Mouse (Mus musculus): ENCODE results near the gene Sh3glb1. TPM values are rescaled to one million over a fixed set of nuclear protein-coding genes. Genes with fewer than 3 reads are reported as not detected.

Gene Sh3glb1
- polyA plus RNA-seq, 1 experiment from 2014 or later = 95.4 TPM

DNA sequence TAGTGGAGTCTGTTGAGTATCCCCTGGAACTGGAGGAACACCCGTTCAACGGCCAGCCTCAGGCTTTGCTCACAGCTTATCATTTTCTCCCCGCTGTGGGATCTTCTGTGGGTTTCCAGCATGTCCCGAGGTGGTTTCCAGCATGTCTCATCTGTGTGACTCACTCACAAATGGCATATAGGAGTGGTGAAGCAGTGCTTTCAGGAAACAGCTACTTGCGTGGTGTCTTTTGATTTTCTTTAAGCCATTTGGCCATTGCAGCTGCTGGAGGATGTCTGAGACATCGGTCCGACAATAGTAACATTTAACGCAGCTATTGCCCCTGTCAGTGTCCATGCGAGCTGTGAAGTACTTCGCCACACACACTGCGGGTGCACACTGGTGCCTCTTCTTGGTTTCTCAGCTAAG is 50.7 kb downstream of the Sh3glb1 start:
- no peaks in the 10 kb centered on the region for H3K9me3 ChIP-seq (ENCODE audit: control insufficient read depth, low read length)
- H3K4me3 ChIP-seq (ENCODE audit: low read length) = no peak overlapping the region
- H3K4me1 ChIP-seq (ENCODE audit: control insufficient read depth, insufficient read depth, low read depth, low read length) = 0 out of 2 replicates have a peak, but pooled peaks cover 2% of the 10 kb centered on the region
- H3K27ac ChIP-seq (ENCODE audit: low read depth, low read length) = no peak overlapping the region
- H3K4me2 ChIP-seq (ENCODE audit: low read length) = no peak overlapping the region
- no peaks in the 10 kb centered on the region for H3K27me3 ChIP-seq (replicated peaks; ENCODE audit: control insufficient read depth, insufficient read depth, low read length)
- H3K9ac ChIP-seq (ENCODE audit: low read depth, low read length) = no peak overlapping the region
- no peak for ATAC-seq
- WGBS = 74% methylated on average over 11 of the region's 11 CpGs
- no peaks in the 10 kb centered on the region for H3K36me3 ChIP-seq (ENCODE audit: control insufficient read depth, insufficient read depth, low read length)

DNA sequence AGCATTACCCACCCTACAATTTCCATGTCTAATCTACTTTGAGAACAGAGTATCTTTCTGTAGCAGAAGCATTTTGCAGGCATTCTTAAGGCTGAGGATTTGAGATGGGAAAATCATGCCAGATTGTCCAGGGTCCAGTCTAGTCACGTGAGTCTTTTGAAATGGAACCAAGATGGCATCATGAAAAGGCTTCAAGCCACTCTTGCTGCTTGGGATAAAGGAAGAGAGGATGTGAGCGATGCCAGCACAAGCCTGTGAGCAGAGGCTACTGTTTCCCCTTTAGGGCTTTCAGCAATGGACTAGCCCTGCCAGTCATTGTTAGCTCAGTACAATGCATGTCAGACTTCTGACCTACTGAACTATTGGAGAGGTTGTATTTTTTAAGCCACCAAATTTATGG is 51.2 kb downstream of the Sh3glb1 start:
- Histone ChIP-seq H3K9ac (ENCODE audit: low read depth, low read length) (no peak overlapping the region), H3K4me1 (ENCODE audit: control insufficient read depth, insufficient read depth, low read depth, low read length) (0 out of 2 replicates have a peak, but pooled peaks cover 2% of the 10 kb centered on the region), H3K4me3 (ENCODE audit: low read length) (no peak overlapping the region), H3K27me3 (replicated peaks; ENCODE audit: control insufficient read depth, insufficient read depth, low read length) (no peaks in the 10 kb centered on the region), H3K36me3 (ENCODE audit: control insufficient read depth, insufficient read depth, low read length) (no peaks in the 10 kb centered on the region), H3K27ac (ENCODE audit: low read depth, low read length) (no peak overlapping the region), H3K9me3 (ENCODE audit: control insufficient read depth, low read length) (no peaks in the 10 kb centered on the region), H3K4me2 (ENCODE audit: low read length) (no peak overlapping the region)
- ATAC-seq = peak; percentile 46
- WGBS = 35% methylated on average over 2 of the region's 2 CpGs

DNA sequence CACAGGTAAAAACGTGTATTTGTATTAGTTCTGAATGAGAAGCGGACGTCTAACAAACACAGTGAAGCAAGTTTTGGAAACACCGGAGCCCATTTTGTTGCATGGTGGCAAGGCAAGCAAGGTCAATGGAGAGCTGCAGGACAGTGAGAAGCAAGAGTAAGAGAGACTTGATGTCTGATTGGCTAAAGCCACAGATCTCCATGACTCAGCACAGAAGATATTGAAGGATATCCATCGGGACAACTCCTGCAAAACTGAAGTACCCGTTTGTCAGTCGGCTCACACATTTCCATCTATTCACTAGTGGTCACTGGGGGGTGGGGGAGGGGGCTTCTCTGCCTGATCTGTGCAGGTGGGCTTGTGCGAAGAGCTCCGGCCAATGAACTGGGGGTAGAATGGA is 52.1 kb downstream of the Sh3glb1 start:
- no peak overlapping the region for H3K27ac ChIP-seq (ENCODE audit: low read depth, low read length)
- H3K36me3 ChIP-seq (ENCODE audit: control insufficient read depth, insufficient read depth, low read length) = no peaks in the 10 kb centered on the region
- H3K4me2 ChIP-seq (ENCODE audit: low read length) = no peak overlapping the region
- no peak overlapping the region for H3K4me3 ChIP-seq (ENCODE audit: low read length)
- no peak overlapping the region for H3K9ac ChIP-seq (ENCODE audit: low read depth, low read length)
- H3K4me1 ChIP-seq (ENCODE audit: control insufficient read depth, insufficient read depth, low read depth, low read length) = 0 out of 2 replicates have a peak, but pooled peaks cover 2% of the 10 kb centered on the region
- H3K27me3 ChIP-seq (replicated peaks; ENCODE audit: control insufficient read depth, insufficient read depth, low read length) = no peaks in the 10 kb centered on the region
- 90% methylated on average over 9 of the region's 9 CpGs for whole genome bisulfite sequencing
- ATAC-seq = no peak
- no peaks in the 10 kb centered on the region for H3K9me3 ChIP-seq (ENCODE audit: control insufficient read depth, low read length)

DNA sequence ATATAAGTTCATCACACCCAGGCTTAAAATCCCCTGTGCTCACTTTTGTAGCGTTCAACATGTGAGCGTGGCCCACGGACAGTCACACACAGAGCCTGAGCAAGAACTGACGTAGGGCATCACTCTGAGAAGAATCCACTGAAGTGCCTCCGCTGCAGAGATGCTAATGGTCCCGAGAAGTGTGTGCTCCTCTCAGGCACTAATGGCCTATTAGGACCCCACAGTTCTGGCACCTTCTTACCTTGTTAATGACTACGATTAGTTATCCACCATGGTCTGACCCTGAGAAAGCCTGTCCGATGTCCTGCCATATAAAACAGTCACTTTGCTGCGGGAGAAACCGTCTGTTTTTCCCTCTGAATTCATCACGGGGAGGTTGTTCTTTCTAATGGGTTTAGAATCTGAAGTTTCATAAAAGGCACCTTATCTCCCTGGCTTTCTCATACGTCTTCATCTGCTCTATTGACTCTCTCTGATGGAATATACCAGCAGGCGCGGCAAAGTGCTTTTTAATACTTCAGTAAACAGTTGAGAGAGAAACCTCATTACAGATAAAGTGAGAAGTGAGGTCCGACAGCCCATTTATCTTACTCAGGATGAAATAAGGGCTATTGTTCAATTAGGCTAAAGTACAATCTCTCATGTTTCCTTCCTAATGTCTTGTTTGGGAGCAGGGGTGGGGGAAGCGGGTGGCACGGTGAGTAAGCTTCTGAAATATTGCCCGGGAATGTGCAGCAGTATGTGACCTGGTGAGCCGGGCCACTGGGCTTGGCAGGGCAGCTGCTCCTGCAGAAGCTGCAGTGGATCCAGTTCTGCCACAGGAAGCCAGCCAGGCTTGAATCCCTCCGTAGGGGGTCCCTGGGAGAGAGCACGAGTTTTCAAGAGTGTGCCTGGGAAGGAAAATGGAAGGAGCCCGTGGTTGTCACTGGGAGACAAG is 55.5 kb downstream of the Sh3glb1 start:
- Histone ChIP-seq H3K4me3 (ENCODE audit: low read length) (no peak overlapping the region), H3K4me1 (ENCODE audit: control insufficient read depth, insufficient read depth, low read depth, low read length) (0 out of 2 replicates have a peak, but pooled peaks cover 2% of the 10 kb centered on the region), H3K9ac (ENCODE audit: low read depth, low read length) (no peak overlapping the region), H3K9me3 (ENCODE audit: control insufficient read depth, low read length) (no peaks in the 10 kb centered on the region), H3K36me3 (ENCODE audit: control insufficient read depth, insufficient read depth, low read length) (no peaks in the 10 kb centered on the region), H3K4me2 (ENCODE audit: low read length) (peak overlapping the region; percentile 5), H3K27me3 (replicated peaks; ENCODE audit: control insufficient read depth, insufficient read depth, low read length) (no peaks in the 10 kb centered on the region), H3K27ac (ENCODE audit: low read depth, low read length) (no peak overlapping the region)
- peak; percentile 73 for ATAC-seq
- 44% methylated on average over 22 of the region's 22 CpGs for WGBS

DNA sequence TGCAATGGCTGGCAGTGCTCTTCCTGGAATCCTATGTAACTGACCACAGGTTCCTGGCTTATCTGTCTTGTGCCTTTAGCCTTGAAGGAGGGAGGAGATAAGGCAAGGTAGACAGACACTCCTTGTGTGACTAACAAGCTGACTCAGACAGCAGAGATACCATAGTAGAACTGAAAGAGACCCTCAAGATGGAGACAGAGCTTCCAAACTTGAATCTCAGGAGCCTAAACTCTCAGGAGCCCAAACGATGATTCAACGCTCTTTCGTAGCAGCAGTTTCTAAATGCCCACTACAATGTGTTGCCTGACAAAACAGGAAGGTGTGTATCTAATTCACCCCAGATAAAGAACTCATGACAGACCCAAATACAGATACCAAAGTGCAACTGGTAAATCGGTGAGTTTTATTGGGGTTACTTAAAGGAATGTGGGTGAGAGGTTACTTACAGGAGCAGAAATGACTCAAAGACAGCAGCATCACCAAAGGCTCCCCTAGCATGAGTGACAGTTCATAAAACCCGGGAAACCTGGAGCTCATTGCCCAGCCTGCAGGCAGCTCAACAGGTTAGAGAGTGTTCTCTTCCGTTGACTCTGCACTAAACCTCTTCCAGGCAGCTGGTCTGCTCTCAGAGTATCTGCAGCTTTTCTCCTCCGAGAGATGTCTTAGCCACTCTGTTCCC is 56.6 kb downstream of the Sh3glb1 start:
- Histone ChIP-seq H3K4me2 (ENCODE audit: low read length) (no peak overlapping the region), H3K4me1 (ENCODE audit: control insufficient read depth, insufficient read depth, low read depth, low read length) (0 out of 2 replicates have a peak, but pooled peaks cover 2% of the 10 kb centered on the region), H3K4me3 (ENCODE audit: low read length) (no peak overlapping the region), H3K27me3 (replicated peaks; ENCODE audit: control insufficient read depth, insufficient read depth, low read length) (no peaks in the 10 kb centered on the region), H3K27ac (ENCODE audit: low read depth, low read length) (no peak overlapping the region), H3K36me3 (ENCODE audit: control insufficient read depth, insufficient read depth, low read length) (no peaks in the 10 kb centered on the region), H3K9me3 (ENCODE audit: control insufficient read depth, low read length) (no peaks in the 10 kb centered on the region), H3K9ac (ENCODE audit: low read depth, low read length) (no peak overlapping the region)
- WGBS = 96% methylated on average over 7 of the region's 7 CpGs
- ATAC-seq = no peak

DNA sequence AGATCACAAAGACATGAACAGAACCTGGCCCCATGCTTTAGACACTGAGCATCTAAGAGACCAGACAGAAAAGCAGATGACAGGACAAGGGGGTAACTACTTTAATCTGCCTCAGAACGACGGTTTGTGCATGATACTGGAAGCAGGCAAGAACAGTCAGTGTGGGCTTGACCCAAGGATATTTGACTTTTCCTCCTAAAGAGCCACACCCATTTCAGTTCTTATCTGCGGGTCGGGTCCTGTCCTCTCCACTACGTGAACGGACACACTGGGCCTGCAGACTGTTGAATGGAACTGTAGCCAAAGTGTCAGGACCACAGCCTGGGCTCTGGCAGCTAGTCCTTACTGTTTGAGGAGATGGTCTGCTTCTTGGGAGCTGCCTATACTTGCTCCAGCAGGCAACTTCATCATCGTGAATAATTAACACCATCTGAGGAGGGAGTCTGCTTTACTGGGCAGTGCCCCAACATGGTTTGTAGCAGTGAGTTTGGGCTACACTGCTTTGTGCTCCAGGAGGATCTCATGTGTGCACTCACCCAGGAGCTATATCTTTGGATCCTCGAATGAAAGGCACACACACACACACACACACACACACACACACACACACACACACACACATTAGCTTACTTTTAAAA is 57.8 kb downstream of the Sh3glb1 start:
- 0 out of 2 replicates have a peak, but pooled peaks cover 2% of the 10 kb centered on the region for H3K4me1 ChIP-seq (ENCODE audit: control insufficient read depth, insufficient read depth, low read depth, low read length)
- H3K36me3 ChIP-seq (ENCODE audit: control insufficient read depth, insufficient read depth, low read length) = no peaks in the 10 kb centered on the region
- H3K27me3 ChIP-seq (replicated peaks; ENCODE audit: control insufficient read depth, insufficient read depth, low read length) = no peaks in the 10 kb centered on the region
- no peaks in the 10 kb centered on the region for H3K9me3 ChIP-seq (ENCODE audit: control insufficient read depth, low read length)
- WGBS = 89% methylated on average over 8 of the region's 8 CpGs
- H3K4me3 ChIP-seq (ENCODE audit: low read length) = no peak overlapping the region
- H3K27ac ChIP-seq (ENCODE audit: low read depth, low read length) = no peak overlapping the region
- no peak for ATAC-seq
- no peak overlapping the region for H3K4me2 ChIP-seq (ENCODE audit: low read length)
- no peak overlapping the region for H3K9ac ChIP-seq (ENCODE audit: low read depth, low read length)

DNA sequence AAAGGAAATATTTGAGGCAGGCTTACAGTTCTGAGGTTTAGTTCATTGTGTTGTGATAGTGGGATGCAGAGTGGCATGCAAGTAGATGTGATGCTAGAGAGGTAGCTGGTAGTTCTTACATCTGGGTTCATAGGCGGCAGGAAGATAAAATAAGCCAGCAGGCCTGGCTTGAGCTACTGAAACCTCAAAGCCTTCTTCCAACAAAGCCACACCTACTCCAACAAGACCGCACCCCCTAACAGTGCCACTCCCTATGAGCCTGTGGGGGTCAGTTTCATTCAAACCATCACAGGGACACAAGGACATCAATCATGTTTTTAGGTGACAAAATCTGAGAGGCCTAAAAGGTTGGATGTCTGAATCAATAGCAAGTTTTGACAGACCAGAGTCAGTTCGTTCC is 58.7 kb downstream of the Sh3glb1 start:
- Histone ChIP-seq H3K4me3 (ENCODE audit: low read length) (no peak overlapping the region), H3K4me1 (ENCODE audit: control insufficient read depth, insufficient read depth, low read depth, low read length) (0 out of 2 replicates have a peak, but pooled peaks cover 2% of the 10 kb centered on the region), H3K4me2 (ENCODE audit: low read length) (no peak overlapping the region), H3K27me3 (replicated peaks; ENCODE audit: control insufficient read depth, insufficient read depth, low read length) (no peaks in the 10 kb centered on the region), H3K9ac (ENCODE audit: low read depth, low read length) (no peak overlapping the region), H3K9me3 (ENCODE audit: control insufficient read depth, low read length) (no peaks in the 10 kb centered on the region), H3K36me3 (ENCODE audit: control insufficient read depth, insufficient read depth, low read length) (no peaks in the 10 kb centered on the region), H3K27ac (ENCODE audit: low read depth, low read length) (no peak overlapping the region)
- WGBS = 93% methylated on average over 3 of the region's 3 CpGs
- ATAC-seq = no peak

DNA sequence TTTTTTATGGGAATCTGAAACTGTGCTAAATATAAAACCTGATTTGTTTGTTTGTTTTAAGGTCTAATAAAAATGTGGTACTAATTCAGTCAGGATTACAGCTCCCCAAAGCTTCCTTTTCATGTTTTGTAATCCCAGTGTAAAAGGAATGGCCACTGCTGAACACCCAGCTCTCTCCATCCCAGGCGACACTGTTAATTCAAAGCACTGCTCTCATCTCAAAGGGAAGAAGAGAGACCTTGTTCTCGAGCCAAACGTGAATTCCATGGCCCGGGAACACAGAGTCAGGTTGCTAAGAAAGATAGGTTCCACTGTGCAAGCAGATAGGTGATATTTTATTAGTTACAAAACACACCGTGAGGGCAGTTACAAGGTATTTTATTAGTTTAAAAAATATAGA is 75.9 kb downstream of the Sh3glb1 start:
- no peak overlapping the region for H3K9ac ChIP-seq (ENCODE audit: low read depth, low read length)
- H3K4me1 ChIP-seq (ENCODE audit: control insufficient read depth, insufficient read depth, low read depth, low read length) = no peaks in the 10 kb centered on the region
- ATAC-seq = no peak
- no peak overlapping the region for H3K27ac ChIP-seq (ENCODE audit: low read depth, low read length)
- no peaks in the 10 kb centered on the region for H3K36me3 ChIP-seq (ENCODE audit: control insufficient read depth, insufficient read depth, low read length)
- H3K27me3 ChIP-seq (replicated peaks; ENCODE audit: control insufficient read depth, insufficient read depth, low read length) = no peaks in the 10 kb centered on the region
- WGBS = 42% methylated on average over 5 of the region's 5 CpGs
- no peak overlapping the region for H3K4me3 ChIP-seq (ENCODE audit: low read length)
- H3K4me2 ChIP-seq (ENCODE audit: low read length) = no peak overlapping the region
- no peaks in the 10 kb centered on the region for H3K9me3 ChIP-seq (ENCODE audit: control insufficient read depth, low read length)

Measured in hindbrain, embryonic 16.5 days (tissue).